Mouse (Mus musculus): Measurements from ENCODE around the gene Ano8.

The Ano8 gene

GRCm38 (mm10) chr8:71474785-71475701, 10.7 kb downstream of the Ano8 start:
- in situ Hi-C loops (cut with MboI; ENCODE audit: low pct_unique_long_range_greater_than_20kb in 1 of 2, low sequenced_read_pairs in 2 of 2, unreplicated experiment in 1 of 2): no loop called here

GRCm38 (mm10) chr8:71474344-71474743, 11.4 kb downstream of the Ano8 start:
- in situ Hi-C loops (cut with MboI; ENCODE audit: low pct_unique_long_range_greater_than_20kb in 1 of 2, low sequenced_read_pairs in 2 of 2, unreplicated experiment in 1 of 2): no loop called here

GRCm38 (mm10) chr8:71472601-71473386, 13.0 kb downstream of the Ano8 start:
- in situ Hi-C loops (cut with MboI; ENCODE audit: low pct_unique_long_range_greater_than_20kb in 1 of 2, low sequenced_read_pairs in 2 of 2, unreplicated experiment in 1 of 2): no loop called here

GRCm38 (mm10) chr8:71471861-71472260, 13.9 kb downstream of the Ano8 start:
- in situ Hi-C loops (cut with MboI; ENCODE audit: low pct_unique_long_range_greater_than_20kb in 1 of 2, low sequenced_read_pairs in 2 of 2, unreplicated experiment in 1 of 2): no loop called here

- in situ Hi-C loops (cut with MboI; ENCODE audit: low pct_unique_long_range_greater_than_20kb in 1 of 2, low sequenced_read_pairs in 2 of 2, unreplicated experiment in 1 of 2): no loop called here
Observed at GRCm38 (mm10) chr8:71470913-71471255, 14.9 kb downstream of the Ano8 start.

GRCm38 (mm10) chr8:71470146-71470912, 15.4 kb downstream of the Ano8 start:
- in situ Hi-C loops (cut with MboI; ENCODE audit: low pct_unique_long_range_greater_than_20kb in 1 of 2, low sequenced_read_pairs in 2 of 2, unreplicated experiment in 1 of 2): no loop called here

- in situ Hi-C loops (cut with MboI; ENCODE audit: low pct_unique_long_range_greater_than_20kb in 1 of 2, low sequenced_read_pairs in 2 of 2, unreplicated experiment in 1 of 2): no loop called here
Observed at GRCm38 (mm10) chr8:71469411-71469810, 16.4 kb downstream of the Ano8 start.

GRCm38 (mm10) chr8:71468916-71469315, 16.8 kb downstream of the Ano8 start, which contains the start of gene Dda1:
TSS of gene Dda1 (plus strand) at chr8:71469199.
- in situ Hi-C loops (cut with MboI; ENCODE audit: low pct_unique_long_range_greater_than_20kb in 1 of 2, low sequenced_read_pairs in 2 of 2, unreplicated experiment in 1 of 2): no loop called here

GRCm38 (mm10) chr8:71468001-71468400, 17.8 kb downstream of the Ano8 start:
- in situ Hi-C loops (cut with MboI; ENCODE audit: low pct_unique_long_range_greater_than_20kb in 1 of 2, low sequenced_read_pairs in 2 of 2, unreplicated experiment in 1 of 2): no loop called here

- in situ Hi-C loops (cut with MboI; ENCODE audit: low pct_unique_long_range_greater_than_20kb in 1 of 2, low sequenced_read_pairs in 2 of 2, unreplicated experiment in 1 of 2): no loop called here
Observed at GRCm38 (mm10) chr8:71467201-71467600, 18.6 kb downstream of the Ano8 start.

GRCm38 (mm10) chr8:71466198-71466597, 19.6 kb downstream of the Ano8 start:
- in situ Hi-C loops (cut with MboI; ENCODE audit: low pct_unique_long_range_greater_than_20kb in 1 of 2, low sequenced_read_pairs in 2 of 2, unreplicated experiment in 1 of 2): no loop called here

- in situ Hi-C loops (cut with MboI; ENCODE audit: low pct_unique_long_range_greater_than_20kb in 1 of 2, low sequenced_read_pairs in 2 of 2, unreplicated experiment in 1 of 2): no loop called here
Observed at GRCm38 (mm10) chr8:71465733-71466132, 20.0 kb downstream of the Ano8 start.

- in situ Hi-C loops (cut with MboI; ENCODE audit: low pct_unique_long_range_greater_than_20kb in 1 of 2, low sequenced_read_pairs in 2 of 2, unreplicated experiment in 1 of 2): no loop called here
Observed at GRCm38 (mm10) chr8:71464513-71465500, 21.0 kb downstream of the Ano8 start, which contains the start of gene Mrpl34. TSS of gene Mrpl34 (plus strand) at chr8:71464959.

- in situ Hi-C loops (cut with MboI; ENCODE audit: low pct_unique_long_range_greater_than_20kb in 1 of 2, low sequenced_read_pairs in 2 of 2, unreplicated experiment in 1 of 2): no loop called here
Observed at GRCm38 (mm10) chr8:71463188-71464033, 22.4 kb downstream of the Ano8 start, which contains the start of gene Abhd8. TSS of gene Abhd8 (minus strand) at chr8:71463655.

- in situ Hi-C loops (cut with MboI; ENCODE audit: low pct_unique_long_range_greater_than_20kb in 1 of 2, low sequenced_read_pairs in 2 of 2, unreplicated experiment in 1 of 2): no loop called here
Observed at GRCm38 (mm10) chr8:71462786-71463185, 23.0 kb downstream of the Ano8 start.

GRCm38 (mm10) chr8:71462191-71462590, 23.6 kb downstream of the Ano8 start:
- in situ Hi-C loops (cut with MboI; ENCODE audit: low pct_unique_long_range_greater_than_20kb in 1 of 2, low sequenced_read_pairs in 2 of 2, unreplicated experiment in 1 of 2): no loop called here

Data from mouse embryonic stem cell (cell line).